Mouse (Mus musculus) left cerebral cortex, postnatal 4 days (tissue): ENCODE results near the gene Prg2. TPM values are rescaled to one million over a fixed set of nuclear protein-coding genes. Genes with fewer than 3 reads are reported as not detected.

Experiments used
- DNase-seq: peaks from one replicate; pipeline ENCODE4 v3.0.0-alpha.2; 2022
- intact Hi-C: fragments of 180-260 bp; cut with DNase I; formaldehyde crosslinking; loops from one replicate; pipeline ENCODE4 v1.15.1; 2025
- total RNA-seq, 2 experiments: library from RNA; stranded (reverse); gene quantifications; 2 replicates each; pipeline ENCODE4 v1.2.3; 2021

Gene Prg2
- total RNA-seq, 2 experiments from 2014 or later = not detected

DNA sequence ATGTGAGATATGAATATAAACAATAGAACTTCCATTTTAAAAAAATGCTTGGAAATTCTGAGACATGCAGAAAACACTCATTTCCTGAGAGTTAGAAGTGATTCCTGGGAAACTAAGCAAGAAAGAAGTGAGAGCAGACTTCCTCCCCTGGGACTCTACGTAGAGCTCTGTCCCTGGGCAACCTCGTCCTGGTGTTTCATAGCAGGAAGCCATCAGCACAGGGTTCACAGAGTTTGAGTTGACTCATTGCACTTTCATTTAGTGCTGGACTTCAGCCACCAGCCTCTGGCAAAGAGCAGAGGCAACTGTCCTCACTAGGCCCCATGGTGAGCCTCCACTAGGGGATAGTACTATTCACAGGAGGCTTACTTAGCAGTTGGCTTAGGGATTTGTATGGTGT is 19.0 kb upstream of the Prg2 start:
- intact Hi-C loops = no loop called here
- DNase-seq = no peak

- intact Hi-C loops = no loop called here
- DNase-seq = no peak
Measured at GRCm38 (mm10) chr2:84961901-84962300, 18.4 kb upstream of the Prg2 start.

DNA sequence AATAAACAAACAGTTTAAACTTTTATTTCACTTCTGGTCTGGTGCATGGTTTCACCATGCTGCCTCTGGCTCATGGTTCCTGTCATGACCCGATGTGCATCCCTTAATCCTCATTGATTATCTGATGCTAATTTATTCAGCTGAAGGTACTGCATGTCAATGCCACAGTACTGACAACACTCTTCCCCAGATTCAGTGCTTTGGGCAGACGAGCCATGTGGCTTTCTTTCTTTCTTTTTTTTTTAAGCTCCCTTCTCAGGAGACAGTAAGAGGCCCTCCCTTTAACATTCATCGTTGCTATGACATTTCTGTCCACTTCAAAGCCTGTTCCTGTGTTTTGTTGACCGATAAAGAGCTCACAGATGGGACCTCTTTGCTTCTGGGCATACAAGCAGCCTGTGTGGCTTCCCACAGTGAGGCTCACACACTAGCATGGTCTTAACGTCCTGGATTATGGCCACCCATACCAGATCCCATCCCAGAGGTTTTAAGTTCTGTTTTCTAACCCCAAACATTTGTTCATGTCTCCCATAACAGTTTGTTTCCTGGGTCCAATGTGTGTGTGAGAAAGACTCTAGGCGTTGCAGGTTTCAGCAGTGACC is 17.3 kb upstream of the Prg2 start:
- no peak for DNase-seq
- intact Hi-C loops = no loop called here

DNA sequence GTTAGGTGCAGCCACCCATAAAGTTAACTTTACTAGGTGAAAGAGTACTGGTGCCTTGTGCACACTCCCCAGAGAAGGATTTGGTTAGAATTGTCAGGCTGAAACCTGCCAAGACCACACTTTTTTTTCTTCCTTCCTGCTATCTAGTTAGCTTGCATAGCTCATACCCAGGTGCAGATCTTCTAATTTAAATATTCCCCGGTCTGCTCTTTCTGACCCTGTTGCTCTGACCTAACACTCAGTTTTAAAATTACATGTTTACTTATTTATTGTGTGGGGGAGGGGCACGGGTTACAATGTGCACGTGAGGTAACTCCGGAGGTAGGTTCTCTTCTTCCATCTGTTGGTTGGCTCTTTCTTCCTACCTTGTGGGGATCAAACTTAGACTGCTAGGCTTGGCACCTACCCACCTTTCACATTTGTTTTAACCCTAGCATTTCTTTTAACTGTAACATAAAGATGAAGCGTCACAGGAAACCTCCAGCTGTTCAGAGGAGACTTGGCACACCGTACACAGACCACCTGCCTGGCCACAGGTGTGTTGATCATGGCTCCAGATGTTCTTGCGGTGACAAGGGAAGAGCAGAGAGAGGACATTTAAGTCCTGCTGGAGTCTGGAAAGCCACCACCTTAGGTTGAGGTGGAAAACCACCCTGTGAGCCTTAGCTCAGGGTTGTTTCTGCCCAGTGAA is 16.0 kb upstream of the Prg2 start:
- no peak for DNase-seq
- intact Hi-C loops = no loop called here

- no peak for DNase-seq
- intact Hi-C loops = no loop called here
Measured at GRCm38 (mm10) chr2:84967318-84967991, 12.8 kb upstream of the Prg2 start.

- intact Hi-C loops = no loop called here
- no peak for DNase-seq
Measured at GRCm38 (mm10) chr2:84975580-84975979, 4.7 kb upstream of the Prg2 start.

DNA sequence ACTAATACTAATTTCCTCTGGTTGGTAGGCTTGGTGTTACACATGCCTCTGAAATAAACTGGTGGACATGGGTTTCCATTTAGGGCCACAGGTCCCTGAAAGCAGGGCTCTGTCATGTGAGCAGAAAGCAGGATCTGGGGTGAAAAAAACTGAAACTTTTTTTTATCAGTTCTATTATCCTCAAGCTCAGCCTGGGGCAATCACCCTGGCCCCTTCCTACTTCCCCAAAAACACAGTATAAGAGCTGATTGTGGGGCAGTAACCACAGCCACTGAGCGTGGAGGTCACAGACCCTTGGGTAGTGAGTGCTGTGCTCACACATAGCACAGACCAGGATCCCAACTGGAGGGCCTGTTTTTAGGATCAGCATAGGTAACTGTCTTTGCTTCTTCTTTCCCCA is 7.7 kb downstream of the Prg2 start, which contains the start of gene Prg3:
TSS of gene Prg3 (plus strand) at position 286 of the 400 bp plus-strand sequence.
- intact Hi-C loops = no loop called here
- DNase-seq = no peak

GRCm38 (mm10) chr2:84996376-84996775 is 16.1 kb downstream of the Prg2 start:
- DNase-seq = no peak
- intact Hi-C loops = no loop called here

GRCm38 (mm10) chr2:84999486-85000181 is 19.4 kb downstream of the Prg2 start:
- intact Hi-C loops = no loop called here
- DNase-seq = no peak

- intact Hi-C loops = no loop called here
- no peak for DNase-seq
Measured at GRCm38 (mm10) chr2:85001497-85001896, 21.2 kb downstream of the Prg2 start.

DNA sequence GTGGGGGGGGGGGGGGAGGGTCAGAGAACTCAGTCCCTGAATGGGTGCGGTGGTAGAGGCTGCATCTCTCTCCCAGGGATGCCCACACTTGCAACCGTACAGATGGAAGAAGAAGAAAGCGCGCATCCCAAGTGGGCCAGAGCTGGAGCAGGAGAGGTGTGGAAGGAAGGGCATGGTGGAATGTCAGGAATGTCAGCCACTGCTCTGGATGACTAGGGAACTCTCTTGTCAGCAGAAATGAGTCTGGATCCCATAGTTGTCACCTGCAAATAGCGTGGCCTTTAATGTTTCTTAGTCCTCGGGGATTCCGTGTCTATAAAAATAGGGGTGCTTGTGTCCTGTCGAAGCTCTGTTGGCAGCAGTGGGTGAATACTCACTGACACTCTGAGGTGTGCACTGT is 22.3 kb downstream of the Prg2 start:
- no peak for DNase-seq
- intact Hi-C loops = no loop called here

DNA sequence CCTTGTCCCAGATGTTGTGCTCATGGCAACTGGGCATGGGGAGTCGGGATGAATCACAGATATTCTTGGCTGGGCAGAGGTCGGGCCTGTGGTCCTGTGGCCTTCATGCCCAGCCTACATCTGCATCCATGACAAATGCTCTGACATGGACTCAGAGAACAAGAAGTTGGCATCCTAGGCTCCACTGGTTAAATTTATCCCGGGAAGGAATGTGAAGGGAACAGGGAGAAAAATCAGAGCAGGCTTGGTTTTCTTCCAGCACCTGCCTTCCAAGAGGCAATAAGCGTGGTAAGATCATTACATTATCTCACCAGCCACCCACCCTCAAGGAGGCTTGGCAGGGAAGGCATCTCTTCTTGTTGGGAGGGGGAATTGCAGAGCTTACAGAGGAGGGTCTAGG is 24.1 kb downstream of the Prg2 start:
- intact Hi-C loops = no loop called here
- DNase-seq = no peak

DNA sequence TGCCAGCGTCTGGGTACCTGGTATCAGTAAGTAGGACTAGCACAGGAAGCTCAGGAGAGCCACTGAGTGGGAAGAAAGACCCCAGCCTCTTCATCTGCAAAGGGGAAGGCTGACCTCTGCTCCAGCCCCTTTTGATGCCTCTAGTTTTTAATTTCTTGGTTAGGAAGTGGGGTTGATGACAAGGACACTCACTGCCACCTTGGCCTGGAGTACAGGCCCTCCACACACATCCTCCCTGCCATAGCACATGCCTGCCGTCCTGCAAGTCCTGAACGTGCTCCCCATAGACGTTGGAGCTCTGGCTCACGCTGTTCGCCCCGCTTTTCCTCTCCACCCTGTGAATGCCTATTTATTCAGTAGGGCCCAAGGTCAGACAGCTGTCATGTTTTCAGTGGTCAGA is 26.3 kb downstream of the Prg2 start:
- no peak for DNase-seq
- intact Hi-C loops = no loop called here

DNA sequence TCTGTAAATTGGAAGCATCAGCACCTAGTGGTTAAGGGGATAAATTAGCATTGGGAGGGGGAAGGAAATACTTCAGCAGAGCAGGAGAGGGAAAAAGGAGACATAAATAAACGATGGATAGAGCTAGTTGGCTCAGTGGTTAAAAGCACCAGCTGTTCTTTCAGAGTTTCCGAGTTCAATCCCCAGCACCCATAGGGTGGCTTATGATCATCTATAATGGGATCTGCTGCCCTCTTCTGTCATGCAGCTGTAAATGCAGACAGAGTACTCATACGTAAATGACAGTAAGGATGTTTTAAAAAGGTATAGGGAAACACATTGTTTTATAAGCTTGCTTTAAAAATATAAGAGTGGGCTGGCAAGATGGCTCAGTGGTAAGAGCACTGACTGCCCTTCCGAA is 27.5 kb downstream of the Prg2 start:
- DNase-seq = no peak
- intact Hi-C loops = no loop called here

DNA sequence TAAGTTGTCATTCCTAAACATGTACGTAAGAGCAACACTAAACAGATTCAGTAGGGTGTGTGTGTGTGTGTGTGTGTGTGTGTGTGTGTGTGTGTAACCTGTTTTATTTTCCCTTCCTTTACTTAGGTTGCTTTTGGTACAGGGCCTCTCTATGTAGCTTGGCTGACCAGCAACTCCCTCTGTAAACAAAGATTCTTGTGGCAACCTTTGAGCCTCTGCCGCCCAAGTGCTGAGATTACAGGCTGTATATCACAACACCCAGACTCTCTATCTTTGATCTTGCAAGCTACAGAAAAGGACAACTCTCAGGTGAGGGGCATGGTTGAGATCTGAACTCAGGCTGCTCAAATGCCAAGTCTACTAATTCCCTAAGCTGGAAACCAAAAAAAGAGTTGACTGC is 29.0 kb downstream of the Prg2 start:
- intact Hi-C loops = no loop called here
- no peak for DNase-seq

GRCm38 (mm10) chr2:85011906-85012604 is 31.8 kb downstream of the Prg2 start:
- intact Hi-C loops = no loop called here
- DNase-seq = no peak

- no peak for DNase-seq
- intact Hi-C loops = no loop called here
Measured at GRCm38 (mm10) chr2:85012679-85013078, 32.4 kb downstream of the Prg2 start.

DNA sequence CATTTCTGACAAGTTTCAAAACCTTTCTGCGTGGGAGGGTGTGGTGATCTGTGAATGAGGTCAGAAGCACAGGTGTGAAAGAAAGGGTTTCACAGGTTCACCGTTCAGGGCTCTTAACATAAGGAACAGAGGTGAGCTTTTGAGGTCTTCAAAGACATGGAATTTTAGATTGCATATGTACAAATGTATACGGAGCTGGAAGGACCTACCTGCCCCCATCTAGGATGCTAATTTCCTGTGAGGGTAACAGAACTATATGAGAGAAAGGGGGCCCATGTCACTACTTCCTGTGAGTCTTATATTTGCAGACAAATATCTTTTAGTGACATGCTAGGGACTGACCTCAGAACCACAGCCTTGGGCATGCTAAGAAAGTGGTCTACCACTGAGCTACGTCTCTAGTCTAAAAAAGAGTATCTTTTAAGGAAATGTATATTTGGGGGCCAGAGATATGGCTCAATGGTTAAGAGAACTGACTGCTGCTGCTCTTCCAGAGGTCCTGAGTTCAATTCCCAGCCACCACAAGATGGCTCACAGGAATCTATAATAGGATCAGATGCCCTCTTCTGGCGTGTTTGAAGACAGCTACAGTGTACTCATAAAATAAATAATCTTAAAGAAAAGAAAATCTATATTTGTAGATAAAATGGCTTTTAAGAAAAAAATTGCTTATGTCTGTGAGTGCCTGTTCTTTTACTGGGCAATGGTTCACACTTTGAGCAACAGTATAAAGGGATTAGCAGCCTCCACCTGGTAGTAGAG is 33.7 kb downstream of the Prg2 start:
- no peak for DNase-seq
- intact Hi-C loops = no loop called here

DNA sequence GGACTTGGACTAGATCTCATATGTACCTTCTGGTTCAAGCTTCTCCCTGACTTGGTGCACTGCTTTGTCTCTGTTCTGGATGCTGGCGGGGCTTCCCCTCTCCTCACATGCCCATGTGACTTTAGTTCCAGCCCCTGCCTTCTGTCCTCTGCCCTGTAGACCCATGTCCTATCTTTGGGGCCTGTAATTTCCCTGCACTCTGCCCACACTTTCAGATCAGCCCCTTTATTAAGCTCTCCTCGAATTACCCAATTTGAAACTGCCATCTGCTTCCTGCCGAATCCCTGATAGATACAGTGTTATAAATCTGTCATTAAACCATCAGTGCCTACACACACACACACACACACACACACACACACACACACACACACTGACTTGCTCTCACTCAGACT is 34.3 kb downstream of the Prg2 start:
- DNase-seq = no peak
- intact Hi-C loops = no loop called here

DNA sequence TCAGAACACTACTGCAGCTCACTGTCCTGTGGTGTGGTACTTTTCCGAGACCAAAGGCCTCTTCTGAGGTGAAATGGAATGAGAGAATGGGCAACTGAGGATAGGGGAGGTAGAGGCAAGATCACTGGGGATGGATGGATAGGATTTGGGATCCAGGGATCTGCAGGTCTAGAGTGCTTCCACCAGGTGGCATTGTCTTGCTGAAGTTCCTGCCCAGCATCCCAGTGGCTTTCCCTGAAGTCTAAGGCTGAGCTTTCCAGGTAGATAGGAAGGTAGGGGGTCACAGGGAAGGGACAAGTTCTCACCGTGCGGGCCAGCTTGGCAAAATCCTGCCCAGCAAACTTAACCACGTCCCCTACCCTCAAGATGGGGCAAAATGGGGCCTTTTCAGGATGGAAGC is 41.8 kb downstream of the Prg2 start:
- no peak for DNase-seq
- intact Hi-C loops = no loop called here
